Mouse (Mus musculus) gastrocnemius, postnatal 25 days (tissue): ENCODE measurements around the gene Spire2. TPM values are rescaled to one million over a fixed set of nuclear protein-coding genes. Genes with fewer than 3 reads are reported as not detected.
A peak's percentile ranks its signal among the peaks of the same experiment; 100 is the strongest.
"Not testable (repeated sequence)": the region's sequence is repeated elsewhere in the genome, so short reads cannot be mapped to it uniquely, and the experiment has no call there.

Source experiments
- DNase-seq: peaks from one replicate; pipeline ENCODE4 v3.0.0; 2022
- total RNA-seq, 2 experiments: library from RNA; stranded (reverse); gene quantifications; 1 replicate in 1 of 2; 2 replicates in 1 of 2; pipeline ENCODE4 v1.2.3; 2021

Gene Spire2
- total RNA-seq, 2 experiments from 2014 or later: 0.19 to 0.49 TPM

GRCm38 (mm10) chr8:123384883-123385540 lies 52.5 kb downstream of the Spire2 start:
- no peak for DNase-seq

GRCm38 (mm10) chr8:123387041-123387440 lies 54.5 kb downstream of the Spire2 start:
- no peak for DNase-seq

- DNase-seq: no peak
These were observed 55.3 kb downstream of the Spire2 start for GRCm38 (mm10) chr8:123387801-123388200.

GRCm38 (mm10) chr8:123389026-123389425 lies 56.5 kb downstream of the Spire2 start:
- DNase-seq: no peak

- no peak for DNase-seq
These were observed 65.8 kb downstream of the Spire2 start for GRCm38 (mm10) chr8:123398308-123398707.

GRCm38 (mm10) chr8:123401936-123402335 lies 69.4 kb downstream of the Spire2 start:
- DNase-seq: no peak

- no peak for DNase-seq
These were observed 70.3 kb downstream of the Spire2 start for GRCm38 (mm10) chr8:123402730-123403326.

- DNase-seq: no peak
These were observed 72.0 kb downstream of the Spire2 start for GRCm38 (mm10) chr8:123404521-123404920.

GRCm38 (mm10) chr8:123406786-123407185 lies 74.3 kb downstream of the Spire2 start, which contains the start of gene Mc1r:
Gene Mc1r, plus strand, starts transcription at chr8:123407107.
- peak; percentile 34 for DNase-seq

- DNase-seq: no peak
These were observed 75.1 kb downstream of the Spire2 start for GRCm38 (mm10) chr8:123407612-123408011.

- DNase-seq: no peak
These were observed 76.4 kb downstream of the Spire2 start for GRCm38 (mm10) chr8:123408586-123409544.

GRCm38 (mm10) chr8:123410049-123410587 lies 77.6 kb downstream of the Spire2 start:
- DNase-seq: no peak

- DNase-seq: no peak
These were observed 78.3 kb downstream of the Spire2 start for GRCm38 (mm10) chr8:123410788-123411187.

GRCm38 (mm10) chr8:123411246-123411645 lies 78.7 kb downstream of the Spire2 start, which contains the start of gene Tubb3:
Gene Tubb3, plus strand, starts transcription at chr8:123411424.
- DNase-seq: no peak

GRCm38 (mm10) chr8:123411781-123412327 lies 79.3 kb downstream of the Spire2 start:
- no peak for DNase-seq

- DNase-seq: no peak
These were observed 80.2 kb downstream of the Spire2 start for GRCm38 (mm10) chr8:123412560-123413170.

- no peak for DNase-seq
These were observed 81.7 kb downstream of the Spire2 start for GRCm38 (mm10) chr8:123414255-123414654.

GRCm38 (mm10) chr8:123414997-123415696 lies 82.6 kb downstream of the Spire2 start:
- not testable (repeated sequence) for DNase-seq

- no peak for DNase-seq
These were observed 83.7 kb downstream of the Spire2 start for GRCm38 (mm10) chr8:123415967-123416943.
